Mouse (Mus musculus): Measurements from ENCODE around the gene Myoz1.

DNA sequence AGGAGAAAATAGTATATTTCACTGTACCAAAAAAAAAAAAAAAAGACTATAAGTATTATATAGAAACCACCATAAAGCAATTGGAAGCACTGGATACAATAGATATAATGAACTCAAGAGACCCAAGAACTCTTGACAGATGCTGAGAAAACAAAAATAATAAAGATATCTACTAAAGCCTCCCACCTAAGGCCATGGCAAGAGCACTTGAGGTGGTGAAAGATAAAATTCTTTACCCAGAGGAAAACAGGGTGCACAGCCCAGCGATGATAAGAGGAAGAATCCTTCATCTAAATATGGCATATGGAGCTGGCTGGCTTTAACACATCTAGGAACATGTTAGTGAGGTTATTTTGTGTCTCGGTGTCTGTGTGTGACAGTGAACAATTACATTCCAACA, 56.8 kb downstream of the Myoz1 start:
- TF ChIP-seq CTCF (IDR thresholded peaks at IDR 0.05; ENCODE audit: low read depth) (no peak), EP300 (optimal IDR thresholded peaks at IDR 0.05) (no peak)
